Mouse (Mus musculus) embryonic facial prominence, embryonic 13.5 days (tissue): Measurements from ENCODE around the gene Kcnh7. TPM values are rescaled to one million over a fixed set of nuclear protein-coding genes. Genes with fewer than 3 reads are reported as not detected.

ENCODE experiments used
- ATAC-seq: fragments of 200-750 bp; cut with Nextera tagmentation; 2 replicates; pipeline ENCODE4 v1.8.0; 2017; ENCODE audit warnings: low read depth; ENCODE audit not compliant: insufficient number of reproducible peaks, insufficient read depth, low FRiP score, low TSS enrichment
- H3K27ac ChIP-seq: fragments of 300-500 bp; sonication (generic); 2 replicates; pipeline ENCODE4 v1.5.1; 2015; ENCODE audit warnings: moderate library complexity, mild to moderate bottlenecking, inconsistent platforms
- H3K27me3 ChIP-seq: fragments of 300-500 bp; sonication (generic); 2 replicates; pipeline ENCODE4 v1.6.1; 2015; ENCODE audit warnings: mild to moderate bottlenecking, inconsistent platforms
- H3K36me3 ChIP-seq: fragments of 300-500 bp; sonication (generic); 2 replicates; pipeline ENCODE4 v1.6.1; 2015; ENCODE audit warnings: mild to moderate bottlenecking, inconsistent platforms
- H3K4me1 ChIP-seq: fragments of 300-500 bp; sonication (generic); 2 replicates; pipeline ENCODE4 v1.6.1; 2015; ENCODE audit warnings: inconsistent platforms
- H3K4me2 ChIP-seq: fragments of 300-500 bp; sonication (generic); 2 replicates; pipeline ENCODE4 v1.6.1; 2015; ENCODE audit warnings: moderate library complexity, mild to moderate bottlenecking, inconsistent platforms
- H3K4me3 ChIP-seq: fragments of 300-500 bp; sonication (generic); 2 replicates; pipeline ENCODE4 v1.5.1; 2015; ENCODE audit warnings: mild to moderate bottlenecking, inconsistent platforms
- H3K9ac ChIP-seq: fragments of 300-500 bp; sonication (generic); 2 replicates; pipeline ENCODE4 v1.6.1; 2015; ENCODE audit warnings: mild to moderate bottlenecking, inconsistent platforms
- H3K9me3 ChIP-seq: fragments of 300-500 bp; sonication (generic); 2 replicates; pipeline ENCODE4 v1.6.1; 2016; ENCODE audit warnings: inconsistent platforms
- WGBS: fragments of 180-500 bp; shearing (Covaris S2); methylation state at CpG from one replicate; pipeline ENCODE4 v1.1.7; 2015; ENCODE audit warnings: mixed read lengths; 5-methylcytosine and 5-hydroxymethylcytosine counted together
- polyA plus RNA-seq: library from polyadenylated mRNA; unstranded; fragments of >200 nt; fragmentation: Nextera tagmentation; extraction: Ambion mirVana; gene quantifications from 2 replicates; pipeline ENCODE4 v1.2.1, GENCODE M21; 2015

Kcnh7 gene
- polyA plus RNA-seq, 1 experiment from 2014 or later = 0.79 TPM

GRCm38 (mm10) chr2:62706313-62706712 is 477.8 kb downstream of the Kcnh7 start:
- no peak overlapping the region for H3K9ac ChIP-seq
- H3K4me2 ChIP-seq = no peak overlapping the region
- H3K36me3 ChIP-seq = no peaks in the 10 kb centered on the region
- H3K27ac ChIP-seq = no peak overlapping the region
- no peaks in the 10 kb centered on the region for H3K27me3 ChIP-seq
- 90% methylated on average over 3 of the region's 3 CpGs for WGBS
- H3K4me3 ChIP-seq = no peak overlapping the region
- H3K9me3 ChIP-seq = no peaks in the 10 kb centered on the region
- no peaks in the 10 kb centered on the region for H3K4me1 ChIP-seq
- no peak for ATAC-seq

GRCm38 (mm10) chr2:62685934-62686333 is 498.2 kb downstream of the Kcnh7 start:
- WGBS = 87% methylated on average over 6 of the region's 6 CpGs
- H3K27me3 ChIP-seq = no peaks in the 10 kb centered on the region
- no peak overlapping the region for H3K4me2 ChIP-seq
- no peak overlapping the region for H3K9ac ChIP-seq
- H3K27ac ChIP-seq = no peak overlapping the region
- ATAC-seq = no peak
- H3K36me3 ChIP-seq = no peaks in the 10 kb centered on the region
- H3K4me1 ChIP-seq = no peaks in the 10 kb centered on the region
- H3K9me3 ChIP-seq = no peaks in the 10 kb centered on the region
- H3K4me3 ChIP-seq = no peak overlapping the region

GRCm38 (mm10) chr2:62684989-62685595 is 499.0 kb downstream of the Kcnh7 start:
- Histone ChIP-seq H3K4me1 (no peaks in the 10 kb centered on the region), H3K27ac (no peak overlapping the region), H3K9ac (no peak overlapping the region), H3K36me3 (no peaks in the 10 kb centered on the region), H3K4me3 (no peak overlapping the region), H3K9me3 (no peaks in the 10 kb centered on the region), H3K27me3 (no peaks in the 10 kb centered on the region), H3K4me2 (no peak overlapping the region)
- ATAC-seq = no peak
- 58% methylated on average over 3 of the region's 3 CpGs for WGBS

- H3K36me3 ChIP-seq = no peaks in the 10 kb centered on the region
- WGBS = 80% methylated on average over 8 of the region's 8 CpGs
- ATAC-seq = peak; percentile 52; the same call in 1 of the 2 replicates
- no peaks in the 10 kb centered on the region for H3K27me3 ChIP-seq
- no peaks in the 10 kb centered on the region for H3K4me1 ChIP-seq
- no peak overlapping the region for H3K4me2 ChIP-seq
- H3K9me3 ChIP-seq = no peaks in the 10 kb centered on the region
- H3K4me3 ChIP-seq = no peak overlapping the region
- no peak overlapping the region for H3K27ac ChIP-seq
- no peak overlapping the region for H3K9ac ChIP-seq
Measured at GRCm38 (mm10) chr2:62681667-62682066, 502.4 kb downstream of the Kcnh7 start.

GRCm38 (mm10) chr2:62672788-62673187 is 511.3 kb downstream of the Kcnh7 start:
- Histone ChIP-seq H3K27ac (no peak overlapping the region), H3K9me3 (no peaks in the 10 kb centered on the region), H3K36me3 (no peaks in the 10 kb centered on the region), H3K9ac (no peak overlapping the region), H3K4me2 (no peak overlapping the region), H3K4me3 (no peak overlapping the region), H3K27me3 (no peaks in the 10 kb centered on the region), H3K4me1 (no peaks in the 10 kb centered on the region)
- 86% methylated on average over 5 of the region's 5 CpGs for WGBS
- no peak for ATAC-seq

GRCm38 (mm10) chr2:62670767-62671166 is 513.3 kb downstream of the Kcnh7 start:
- Histone ChIP-seq H3K9me3 (no peaks in the 10 kb centered on the region), H3K4me1 (no peaks in the 10 kb centered on the region), H3K27ac (no peak overlapping the region), H3K36me3 (no peaks in the 10 kb centered on the region), H3K4me3 (no peak overlapping the region), H3K9ac (no peak overlapping the region), H3K4me2 (no peak overlapping the region), H3K27me3 (no peaks in the 10 kb centered on the region)
- 71% methylated on average over 4 of the region's 4 CpGs for WGBS
- ATAC-seq = no peak

- H3K4me3 ChIP-seq = no peak overlapping the region
Measured at GRCm38 (mm10) chr2:62670301-62670700, 513.8 kb downstream of the Kcnh7 start.

GRCm38 (mm10) chr2:62669848-62670247 is 514.2 kb downstream of the Kcnh7 start:
- Histone ChIP-seq H3K27ac (no peak overlapping the region), H3K36me3 (no peaks in the 10 kb centered on the region), H3K9me3 (no peaks in the 10 kb centered on the region), H3K4me2 (no peak overlapping the region), H3K4me1 (no peaks in the 10 kb centered on the region), H3K9ac (no peak overlapping the region), H3K4me3 (no peak overlapping the region), H3K27me3 (peaks cover 5% of the 10 kb centered on the region)
- no peak for ATAC-seq
- WGBS = 82% methylated on average over 3 of the region's 3 CpGs

More at GRCm38 (mm10) chr2:62670301-62670700, 513.8 kb downstream of the Kcnh7 start:
- WGBS = 84% methylated on average over 5 of the region's 5 CpGs
- no peak for ATAC-seq
- H3K9ac ChIP-seq = no peak overlapping the region
- no peaks in the 10 kb centered on the region for H3K4me1 ChIP-seq
- H3K27ac ChIP-seq = no peak overlapping the region
- H3K9me3 ChIP-seq = no peaks in the 10 kb centered on the region
- no peak overlapping the region for H3K4me2 ChIP-seq
- peaks cover 3% of the 10 kb centered on the region for H3K27me3 ChIP-seq
- no peaks in the 10 kb centered on the region for H3K36me3 ChIP-seq

GRCm38 (mm10) chr2:62665536-62665935 is 518.6 kb downstream of the Kcnh7 start:
- WGBS = 37% methylated on average over 1 of the region's 1 CpGs
- no peak for ATAC-seq
- H3K4me1 ChIP-seq = no peaks in the 10 kb centered on the region

GRCm38 (mm10) chr2:62664839-62665238 is 519.2 kb downstream of the Kcnh7 start:
- WGBS = 64% methylated on average over 7 of the region's 7 CpGs
- Histone ChIP-seq H3K4me2 (peak overlapping the region; percentile 93; the same call in 1 of the 2 replicates), H3K4me1 (no peaks in the 10 kb centered on the region), H3K27me3 (peaks cover 20% of the 10 kb centered on the region), H3K9me3 (no peaks in the 10 kb centered on the region), H3K9ac (no peak overlapping the region), H3K4me3 (no peak overlapping the region; the same call in 1 of the 2 replicates), H3K36me3 (no peaks in the 10 kb centered on the region), H3K27ac (no peak overlapping the region)
- ATAC-seq = no peak

More at GRCm38 (mm10) chr2:62665536-62665935, 518.6 kb downstream of the Kcnh7 start:
- Histone ChIP-seq H3K4me3 (no peak overlapping the region), H3K36me3 (no peaks in the 10 kb centered on the region), H3K4me2 (no peak overlapping the region), H3K9ac (no peak overlapping the region), H3K27me3 (peaks cover 20% of the 10 kb centered on the region), H3K9me3 (no peaks in the 10 kb centered on the region), H3K27ac (no peak overlapping the region)

GRCm38 (mm10) chr2:62664135-62664670 is 519.9 kb downstream of the Kcnh7 start, which contains the start of gene Gca:
Gene Gca (plus strand): TSS chr2:62664285.
- no peaks in the 10 kb centered on the region for H3K4me1 ChIP-seq
- no peak within 1 kb of the TSS for H3K27ac ChIP-seq
- peak within 1 kb of the TSS; percentile 93 for H3K4me2 ChIP-seq
- peak within 1 kb of the TSS; percentile 58 for H3K9ac ChIP-seq
- peaks cover 20% of the 10 kb centered on the region for H3K27me3 ChIP-seq
- no peaks in the 10 kb centered on the region for H3K9me3 ChIP-seq
- peak; percentile 94 for ATAC-seq
- H3K4me3 ChIP-seq = peak within 1 kb of the TSS; percentile 59
- H3K36me3 ChIP-seq = no peaks in the 10 kb centered on the region
- WGBS = 2% methylated on average over 37 of the region's 43 CpGs

- Histone ChIP-seq H3K4me1 (no peaks in the 10 kb centered on the region), H3K4me2 (no peak overlapping the region), H3K27ac (no peak overlapping the region), H3K27me3 (peaks cover 20% of the 10 kb centered on the region), H3K9me3 (no peaks in the 10 kb centered on the region), H3K36me3 (no peaks in the 10 kb centered on the region), H3K4me3 (no peak overlapping the region), H3K9ac (no peak overlapping the region)
- no peak for ATAC-seq
- 86% methylated on average over 3 of the region's 3 CpGs for WGBS
Measured at GRCm38 (mm10) chr2:62662560-62662959, 521.5 kb downstream of the Kcnh7 start.
